Mouse (Mus musculus): ENCODE results near the gene Camkk1.

Gene Camkk1

GRCm38 (mm10) chr11:73059630-73060029 lies 40.8 kb downstream of the Camkk1 start:
- no peak for DNase-seq

DNA sequence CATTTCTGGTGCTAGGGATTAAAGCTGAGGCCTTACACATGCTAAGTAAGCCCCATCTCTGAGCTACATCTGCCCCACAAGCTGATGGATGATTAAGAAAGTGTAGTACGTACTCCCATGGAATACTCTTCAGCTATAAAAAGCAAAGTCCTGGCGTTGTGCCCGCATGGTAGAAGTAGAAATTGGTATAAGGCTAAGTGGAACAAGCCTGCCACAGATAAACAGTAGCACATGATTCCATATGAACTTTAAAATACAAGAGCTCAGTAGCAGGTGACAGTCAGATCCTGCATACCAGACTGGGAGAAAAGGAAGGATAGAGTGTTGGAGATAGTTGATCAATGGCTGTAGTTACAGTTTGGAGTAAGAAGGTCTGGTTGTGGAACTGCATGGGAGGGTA lies 42.6 kb downstream of the Camkk1 start:
- DNase-seq: no peak

DNA sequence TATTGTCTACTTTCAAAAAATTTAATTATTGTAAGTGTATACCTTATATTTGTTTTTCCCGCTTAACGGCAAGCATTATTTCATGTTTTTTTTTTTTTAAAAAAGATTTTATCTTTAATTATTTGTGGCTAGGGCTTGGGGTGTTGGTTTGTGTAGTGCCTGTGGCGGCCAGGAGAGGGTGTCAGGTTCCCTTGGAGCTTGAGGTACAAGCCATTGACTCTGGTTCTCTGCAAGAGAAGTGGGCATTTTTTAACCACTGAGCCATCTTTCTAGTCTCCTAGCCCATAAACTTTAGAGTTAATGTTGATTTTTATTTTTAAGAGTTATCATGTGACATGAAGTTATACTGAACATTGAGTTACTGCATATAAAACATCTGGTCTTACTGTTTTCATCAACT lies 53.0 kb downstream of the Camkk1 start:
- DNase-seq: peak; percentile 66 to 71

- no peak for DNase-seq
Measured at GRCm38 (mm10) chr11:73076295-73076694, 57.5 kb downstream of the Camkk1 start.

DNA sequence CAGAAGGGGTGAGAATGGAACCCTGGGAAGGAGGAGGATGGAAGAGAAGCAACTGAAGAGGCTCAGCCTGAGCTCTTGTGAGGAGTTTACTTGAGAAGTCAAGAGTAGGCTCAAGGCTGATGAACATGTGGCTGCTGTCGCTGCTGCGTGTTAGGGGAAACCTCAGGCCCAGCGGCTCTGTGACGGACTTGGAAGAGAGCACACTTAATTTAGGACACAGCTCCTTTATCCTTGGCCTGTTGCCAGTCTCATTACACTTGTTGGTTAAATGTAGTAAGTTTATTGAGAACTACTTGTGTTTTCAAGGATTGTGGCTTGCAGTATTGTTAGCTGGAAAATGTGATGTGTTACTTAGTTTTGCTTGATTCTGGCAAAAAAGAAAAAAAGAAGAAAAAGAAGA lies 57.9 kb downstream of the Camkk1 start:
- DNase-seq: no peak

- DNase-seq: no peak
Measured at GRCm38 (mm10) chr11:73077211-73077720, 58.5 kb downstream of the Camkk1 start.

DNA sequence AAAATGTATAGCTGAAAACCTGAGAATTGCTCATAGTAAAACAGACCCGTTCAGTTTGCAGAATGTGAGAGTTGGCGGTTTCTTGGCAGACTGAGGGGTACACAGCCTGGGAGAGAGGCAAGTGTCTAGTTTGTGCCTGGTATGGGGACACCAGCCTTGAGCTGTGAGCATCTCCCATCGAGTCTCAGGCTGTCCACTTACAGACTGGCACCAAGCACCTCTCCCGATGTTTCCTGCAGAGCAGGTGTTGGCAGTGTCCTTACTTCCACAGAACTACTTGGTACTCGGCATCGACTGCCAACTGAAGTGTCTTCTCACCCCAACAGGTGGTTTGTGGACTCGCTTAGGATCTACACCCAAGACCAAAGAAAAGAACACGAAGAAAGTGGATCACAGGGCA lies 59.8 kb downstream of the Camkk1 start:
- DNase-seq: no peak

DNA sequence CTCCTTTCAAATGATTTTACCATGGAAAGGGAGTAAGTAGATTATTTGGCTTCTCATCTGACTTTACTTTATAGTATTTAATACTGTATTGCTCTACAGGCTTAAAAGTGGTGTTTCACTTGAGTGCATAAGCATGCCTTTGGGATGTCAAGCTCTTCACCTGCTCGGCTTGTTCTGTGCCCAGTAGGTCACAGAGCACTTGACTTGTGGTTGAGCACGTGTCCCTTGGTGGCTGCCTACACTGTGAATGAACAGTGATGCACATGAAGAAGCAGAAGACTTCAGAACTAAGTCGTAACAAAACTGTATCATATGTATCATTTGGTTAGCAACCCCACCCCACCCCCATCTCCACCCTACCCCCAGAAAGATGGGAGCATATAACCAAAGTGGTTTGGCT lies 61.5 kb downstream of the Camkk1 start:
- no peak for DNase-seq

GRCm38 (mm10) chr11:73084303-73084702 lies 65.5 kb downstream of the Camkk1 start:
- DNase-seq: no peak

DNA sequence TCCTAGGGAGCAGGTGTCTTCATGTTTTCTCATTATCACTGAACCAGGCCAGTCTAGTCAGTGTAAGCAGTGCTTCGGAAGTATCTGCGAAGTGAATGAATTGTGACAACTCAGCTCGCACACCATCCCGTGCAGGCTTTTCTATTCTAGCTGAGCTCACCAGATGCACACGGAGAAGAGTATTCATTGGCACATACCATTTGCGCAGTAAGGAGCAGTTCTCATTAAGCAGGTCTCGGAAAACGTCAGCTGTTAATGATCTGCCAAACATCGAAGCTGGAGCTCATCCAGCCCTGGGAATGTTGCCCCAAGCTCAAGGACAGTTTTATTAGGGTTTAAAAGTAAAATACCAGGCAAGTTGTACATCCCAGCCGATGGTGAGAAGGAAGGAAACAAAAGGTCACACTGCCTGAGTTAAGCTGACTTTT lies 66.0 kb downstream of the Camkk1 start:
- DNase-seq: peak; percentile 59 to 69

- DNase-seq: peak; percentile 36 to 63
Measured at GRCm38 (mm10) chr11:73085391-73085790, 66.6 kb downstream of the Camkk1 start.

DNA sequence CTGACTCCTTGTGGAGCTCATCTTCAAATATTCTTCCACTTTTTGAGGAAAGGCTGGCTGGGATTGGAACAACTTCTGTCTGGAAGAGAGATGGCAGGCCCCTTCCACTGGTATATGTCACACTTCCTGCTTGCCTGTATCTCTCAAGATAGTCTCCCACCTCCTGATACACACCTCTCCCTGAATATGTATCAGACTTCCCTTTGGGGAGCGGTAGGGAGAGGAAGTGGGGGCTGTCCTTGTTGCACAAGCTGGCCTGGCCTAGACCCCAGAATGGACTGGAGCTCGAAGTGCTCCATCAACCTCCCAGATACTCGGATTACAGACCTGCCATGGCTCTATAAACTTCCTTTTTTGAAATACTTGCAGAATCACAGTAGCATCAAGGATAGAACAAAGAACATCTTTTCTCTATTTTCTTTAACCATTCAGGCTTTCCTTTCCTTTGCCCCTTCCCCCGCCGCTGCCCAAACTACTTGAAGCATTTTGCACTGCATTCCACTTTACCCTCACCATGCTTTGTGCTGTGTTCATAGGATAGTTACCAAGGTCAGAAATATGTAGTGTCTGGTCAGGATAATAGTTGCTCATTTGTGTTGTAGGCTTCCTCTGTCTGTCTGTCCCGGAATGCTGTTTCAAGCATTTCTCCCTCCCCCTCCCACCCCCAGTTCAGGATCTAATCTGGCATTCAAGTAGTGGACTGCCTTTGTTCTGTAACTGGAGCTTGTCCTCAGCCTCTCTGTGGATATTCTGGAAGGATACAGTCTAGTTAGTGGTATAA lies 69.1 kb downstream of the Camkk1 start:
- DNase-seq: no peak

DNA sequence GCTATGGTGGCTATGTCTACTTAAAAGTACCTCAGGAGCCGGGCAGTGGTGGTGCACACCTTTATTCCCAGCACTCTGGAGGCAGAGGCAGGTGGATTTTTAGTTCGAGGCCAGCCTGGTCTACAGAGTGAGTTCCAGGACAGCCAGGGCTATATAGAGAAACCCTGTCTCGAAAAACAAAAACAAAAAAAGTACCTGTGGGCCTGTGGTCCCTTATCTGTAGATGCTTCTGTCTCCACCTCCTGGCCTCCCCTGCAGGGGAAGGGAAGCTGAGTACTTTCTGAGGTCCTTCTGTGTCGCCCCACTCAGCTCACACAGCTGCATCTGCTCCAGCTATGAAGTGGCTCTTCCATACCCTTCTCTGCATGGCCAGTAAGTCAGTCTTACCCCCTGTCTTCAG lies 71.5 kb downstream of the Camkk1 start, which contains the start of gene Itgae:
Itgae (plus strand) TSS at position 301 of the 400 bp plus-strand sequence.
- no peak for DNase-seq

DNA sequence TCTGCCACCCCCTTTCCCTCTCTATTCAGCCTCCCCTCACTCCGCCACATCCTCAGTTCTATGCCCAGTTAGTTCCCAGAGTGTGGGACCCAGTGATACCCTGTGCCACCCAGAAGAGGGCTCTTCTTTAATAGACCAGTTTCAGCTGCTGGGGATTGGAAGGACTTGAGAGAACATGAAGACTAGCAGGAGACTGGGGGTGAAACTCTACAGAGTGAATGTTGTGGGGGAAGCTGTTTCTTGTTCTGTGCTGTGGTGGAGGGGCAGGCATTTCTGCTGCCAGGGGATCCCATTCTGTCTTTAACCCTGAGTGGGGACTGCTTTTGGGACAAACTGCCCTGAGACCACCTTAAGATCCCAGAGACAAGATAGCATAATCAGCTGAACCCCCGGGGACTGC lies 72.0 kb downstream of the Camkk1 start:
- DNase-seq: no peak

Data from kidney, postnatal 4 days (tissue).